Mouse (Mus musculus) macrophage (primary cell): ENCODE measurements at regions not wholly inside any gene's neighbourhood (a gene's known extent, or its start where the extent isn't known, plus 50 kb on each side); places are given as distances from the start of the nearest gene placed in this dataset.

ENCODE experiments used
- H3K27ac ChIP-seq: fragments of 350-480 bp; formaldehyde crosslinking; 2 replicates; pipeline ENCODE4 v1.9.0; 2021
- H3K36me3 ChIP-seq: fragments of 350-480 bp; formaldehyde crosslinking; 2 replicates; pipeline ENCODE4 v1.9.0; 2021; ENCODE audit errors: inconsistent target
- H3K4me3 ChIP-seq: fragments of 350-480 bp; formaldehyde crosslinking; 2 replicates; pipeline ENCODE4 v1.9.0; 2021; ENCODE audit errors: inconsistent target
- H3K79me2 ChIP-seq: fragments of 350-480 bp; formaldehyde crosslinking; 2 replicates; pipeline ENCODE4 v1.9.0; 2021; ENCODE audit errors: inconsistent target
- WGBS: methylation state at CpG from one replicate; pipeline ENCODE4 v1.1.7; 2026; ENCODE audit warnings: inconsistent platforms; ENCODE audit not compliant: missing documents; 5-methylcytosine and 5-hydroxymethylcytosine counted together

DNA sequence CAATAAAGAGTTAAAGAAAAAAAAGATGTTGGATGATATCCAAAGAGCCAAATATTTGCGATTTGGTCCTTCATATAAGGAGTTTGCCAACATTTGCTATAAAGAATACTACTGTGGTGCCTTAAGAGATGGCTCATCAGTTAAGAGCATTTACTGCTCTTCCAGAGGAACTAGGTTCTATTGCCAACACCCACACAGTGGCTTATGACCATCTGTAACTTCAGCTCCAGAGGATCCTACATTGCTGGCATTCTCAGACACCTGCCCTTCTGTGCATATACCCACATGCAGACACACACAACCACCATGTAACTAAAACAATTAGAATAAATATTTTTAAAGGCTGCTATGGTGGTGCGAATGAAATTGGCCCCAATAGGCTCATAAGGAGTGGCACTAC, 131.7 kb downstream of the Mex3b start:
- Histone ChIP-seq H3K4me3 (no peak overlapping the region), H3K36me3 (no peaks in the 10 kb centered on the region), H3K79me2 (no peaks in the 10 kb centered on the region), H3K27ac (no peak overlapping the region)
- 95% methylated on average over 2 of the region's 2 CpGs for WGBS

DNA sequence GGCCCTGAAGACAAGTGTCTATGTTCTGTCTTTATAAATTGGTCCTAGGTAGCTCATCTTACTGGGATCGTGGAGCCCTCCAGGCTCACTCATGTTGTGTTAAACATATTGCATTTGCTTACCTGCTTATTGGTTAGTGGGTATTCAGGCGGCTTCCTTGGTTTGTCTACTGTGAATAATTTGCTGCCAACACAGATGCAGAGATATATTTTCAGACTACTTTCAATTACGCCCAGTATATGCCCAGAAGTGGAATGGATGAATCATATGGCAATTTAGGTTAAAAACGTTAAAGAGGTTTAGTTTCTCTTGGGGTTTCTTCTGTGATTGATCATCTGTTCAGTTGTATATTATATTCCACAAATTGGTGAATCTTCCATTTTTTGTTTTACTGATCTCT, 140.4 kb downstream of the Mex3b start:
- 93% methylated on average over 4 of the region's 4 CpGs for WGBS
- Histone ChIP-seq H3K27ac (no peak overlapping the region), H3K4me3 (no peak overlapping the region), H3K36me3 (no peaks in the 10 kb centered on the region), H3K79me2 (no peaks in the 10 kb centered on the region)

DNA sequence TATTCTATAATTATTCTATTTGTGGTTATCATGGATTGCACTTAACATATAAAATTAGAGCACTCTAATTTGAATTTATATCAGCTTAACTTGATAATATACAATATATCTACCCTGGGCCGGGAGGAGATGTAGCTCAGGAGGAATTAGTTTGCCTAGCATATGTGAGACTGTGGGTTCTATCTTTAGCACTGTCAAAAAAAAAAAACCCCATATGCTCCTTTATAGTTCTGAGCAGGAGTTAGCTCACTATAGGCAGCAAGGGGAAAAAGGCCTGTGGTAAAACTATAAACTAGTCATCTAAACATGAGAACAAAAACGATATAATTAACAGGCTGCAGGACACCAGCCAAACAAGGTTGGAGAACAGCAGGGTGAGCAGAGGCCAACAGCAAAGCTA, 145.0 kb downstream of the Mex3b start:
- WGBS = 92% methylated on average over 2 of the region's 2 CpGs
- H3K27ac ChIP-seq = no peak overlapping the region
- H3K36me3 ChIP-seq = no peaks in the 10 kb centered on the region
- H3K79me2 ChIP-seq = no peaks in the 10 kb centered on the region
- no peak overlapping the region for H3K4me3 ChIP-seq

DNA sequence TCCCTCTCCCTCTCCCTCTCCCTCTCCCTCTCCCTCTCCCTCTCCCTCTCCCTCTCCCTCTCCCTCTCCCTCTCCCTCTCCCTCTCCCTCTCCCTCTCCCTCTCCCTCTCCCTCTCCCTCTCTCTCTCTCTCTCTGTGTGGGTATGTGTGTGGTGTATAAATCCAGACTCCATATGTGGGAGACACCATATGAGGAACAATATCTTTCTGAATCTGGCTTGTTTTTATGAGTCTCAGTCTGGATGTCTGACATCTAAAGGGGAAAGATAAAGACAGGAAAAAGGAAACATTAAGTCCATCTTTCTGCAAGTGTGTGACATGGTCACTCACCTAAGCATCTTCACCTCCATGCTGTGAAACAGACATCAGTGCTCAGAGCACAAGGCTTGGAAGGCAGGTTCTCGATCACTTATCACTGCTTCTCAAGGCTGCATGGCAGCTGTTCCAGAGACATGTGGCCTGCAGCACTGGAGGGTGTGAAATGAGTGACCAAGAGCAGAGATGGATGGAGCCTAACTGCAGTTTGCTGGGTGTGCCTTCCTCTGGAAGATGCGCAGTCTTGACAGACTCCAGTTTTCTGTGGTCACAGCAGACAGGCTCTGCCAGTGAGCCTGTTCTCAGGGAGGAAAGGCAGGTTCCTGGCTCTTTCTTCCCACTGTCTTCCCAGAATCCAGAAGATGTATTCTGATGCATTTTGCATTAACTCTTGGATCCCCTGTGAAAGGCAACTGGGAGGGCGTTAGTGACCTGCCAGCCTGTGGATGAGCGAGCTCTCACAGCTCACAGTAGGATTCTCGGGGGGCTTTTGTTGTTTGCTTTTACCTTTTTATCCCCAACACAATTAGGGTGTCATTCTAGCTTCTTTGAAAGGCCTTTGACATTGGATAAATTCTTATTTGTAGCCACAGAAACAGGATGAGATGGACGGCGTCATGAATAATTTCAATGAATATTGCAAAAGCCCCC, 147.9 kb downstream of the Mex3b start:
- H3K4me3 ChIP-seq = no peak overlapping the region
- H3K79me2 ChIP-seq = no peaks in the 10 kb centered on the region
- no peak overlapping the region for H3K27ac ChIP-seq
- WGBS = 91% methylated on average over 7 of the region's 7 CpGs
- no peaks in the 10 kb centered on the region for H3K36me3 ChIP-seq

DNA sequence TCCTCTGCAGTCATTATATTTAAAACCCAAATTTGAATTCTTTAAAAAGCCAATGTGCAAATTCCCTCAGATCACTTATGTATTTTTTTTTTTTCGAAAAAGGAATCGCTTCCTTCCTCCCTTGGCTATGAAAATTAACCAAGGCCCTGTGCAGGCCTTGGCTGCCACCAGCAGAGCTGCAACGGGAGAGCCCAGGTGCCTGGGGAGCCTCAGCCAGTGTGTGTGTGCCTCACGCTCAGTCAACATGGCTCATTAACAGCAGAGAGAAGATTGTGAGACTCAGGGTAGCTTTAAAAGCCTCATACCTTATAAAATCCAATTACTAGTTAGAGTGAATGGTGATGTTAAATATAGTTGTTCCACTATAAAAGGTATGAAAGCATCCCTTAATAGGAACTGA, 148.6 kb downstream of the Mex3b start:
- WGBS = 69% methylated on average over 4 of the region's 4 CpGs
- Histone ChIP-seq H3K4me3 (no peak overlapping the region), H3K36me3 (no peaks in the 10 kb centered on the region), H3K27ac (no peak overlapping the region), H3K79me2 (no peaks in the 10 kb centered on the region)

DNA sequence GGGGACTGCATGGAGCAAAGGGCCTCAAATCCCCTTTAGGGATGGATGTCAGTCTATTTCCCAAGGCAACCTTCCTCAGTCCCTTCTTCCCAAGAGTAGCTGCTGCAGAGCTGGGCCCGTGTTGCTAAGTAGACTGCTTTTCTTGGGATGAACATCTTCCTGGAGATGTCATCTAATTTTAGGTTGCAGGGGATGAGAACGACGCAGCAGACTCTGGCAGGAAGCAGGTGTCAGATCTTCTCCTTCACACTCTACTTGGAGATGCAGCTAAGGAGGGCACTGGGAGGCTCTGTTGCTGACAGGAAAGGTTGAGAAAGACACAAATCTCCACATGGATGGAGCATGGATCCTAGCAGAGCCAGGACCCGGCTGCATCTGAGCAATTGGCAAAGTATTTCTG, 149.4 kb downstream of the Mex3b start:
- WGBS = 62% methylated on average over 4 of the region's 4 CpGs
- Histone ChIP-seq H3K36me3 (no peaks in the 10 kb centered on the region), H3K27ac (no peak overlapping the region), H3K79me2 (no peaks in the 10 kb centered on the region), H3K4me3 (no peak overlapping the region)

DNA sequence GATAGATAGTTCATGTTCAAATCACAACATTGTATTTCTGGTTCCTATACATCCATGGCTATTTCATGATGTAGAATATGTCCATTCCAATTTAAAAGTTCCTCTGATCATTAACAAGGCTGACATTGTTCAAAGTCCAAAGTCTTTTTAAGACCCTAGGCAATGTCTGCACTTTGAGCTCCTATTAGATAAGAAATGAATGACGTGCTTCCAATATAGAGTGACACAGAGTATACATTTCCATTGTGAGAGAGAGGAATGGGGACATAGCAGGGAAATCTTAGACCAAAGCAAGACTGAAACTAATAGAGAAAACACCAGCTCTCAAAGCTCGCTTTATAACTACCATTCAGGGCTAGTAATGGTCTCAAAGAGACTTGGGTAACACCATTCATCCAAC, 153.5 kb downstream of the Mex3b start:
- no peak overlapping the region for H3K4me3 ChIP-seq
- 93% methylated on average over 2 of the region's 2 CpGs for WGBS
- H3K79me2 ChIP-seq = no peaks in the 10 kb centered on the region
- H3K27ac ChIP-seq = no peak overlapping the region
- no peaks in the 10 kb centered on the region for H3K36me3 ChIP-seq

DNA sequence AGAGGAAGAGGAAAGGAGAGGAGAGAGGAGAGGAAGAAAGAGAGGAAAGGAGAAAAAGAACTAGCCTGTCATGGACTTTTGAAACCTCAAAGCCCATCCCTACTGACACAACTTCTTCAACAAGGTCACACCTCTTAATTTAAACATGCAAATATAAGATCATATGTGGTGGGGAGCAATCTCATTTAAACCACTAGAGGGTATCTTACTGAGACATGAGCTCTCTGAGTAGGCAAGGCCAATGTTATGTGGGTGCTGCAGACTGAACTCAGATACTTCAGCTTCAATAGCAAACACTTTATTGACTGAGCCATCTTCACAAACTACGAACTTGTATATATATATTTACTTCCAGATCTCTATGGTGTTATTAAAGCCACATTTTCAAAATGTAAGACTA, 156.9 kb downstream of the Mex3b start:
- Histone ChIP-seq H3K79me2 (no peaks in the 10 kb centered on the region), H3K4me3 (no peak overlapping the region), H3K36me3 (no peaks in the 10 kb centered on the region), H3K27ac (no peak overlapping the region)
- 100% methylated on average over 1 of the region's 1 CpGs for WGBS

DNA sequence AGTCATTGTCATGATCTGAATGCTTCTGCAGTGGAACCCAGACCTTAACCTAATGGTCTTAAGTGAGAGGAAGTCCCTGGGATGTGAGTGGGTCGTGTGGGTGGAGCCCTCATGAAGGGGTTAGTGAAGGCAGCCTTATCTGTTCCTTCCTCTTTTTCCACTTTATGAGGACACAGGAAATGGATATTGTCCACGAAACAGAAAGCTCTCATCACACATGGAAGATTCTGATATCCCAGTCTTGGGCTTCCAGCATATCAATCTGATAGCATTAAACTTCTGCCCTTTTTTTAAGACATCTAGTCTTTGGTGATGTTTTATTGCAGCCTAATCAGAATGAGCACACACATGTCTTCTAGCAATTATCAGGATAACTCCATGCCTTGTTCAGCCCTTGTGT, 164.0 kb downstream of the Mex3b start:
- no peaks in the 10 kb centered on the region for H3K79me2 ChIP-seq
- no peaks in the 10 kb centered on the region for H3K36me3 ChIP-seq
- no peak overlapping the region for H3K4me3 ChIP-seq
- 28% methylated on average over 2 of the region's 2 CpGs for WGBS
- no peak overlapping the region for H3K27ac ChIP-seq

DNA sequence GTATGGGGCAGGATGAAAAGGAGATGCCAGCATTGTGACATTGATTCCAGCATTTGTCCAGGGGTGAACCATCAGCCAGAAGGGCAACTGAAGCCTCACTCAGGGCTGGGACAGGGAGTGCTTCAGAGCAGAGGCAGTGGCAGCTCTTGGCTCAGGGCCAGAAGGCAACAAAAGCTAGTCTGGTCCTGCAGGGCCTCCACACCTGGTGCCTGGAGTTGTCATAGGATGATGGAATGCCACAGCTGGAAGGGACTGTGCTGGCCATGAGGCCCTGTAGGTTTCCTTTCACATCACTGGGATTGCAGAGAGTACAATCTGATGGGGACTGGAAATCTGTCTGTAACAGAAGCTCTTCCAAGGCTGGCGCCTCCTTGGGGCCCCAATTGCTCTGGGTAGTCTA, 164.9 kb downstream of the Mex3b start:
- Histone ChIP-seq H3K4me3 (no peak overlapping the region), H3K79me2 (no peaks in the 10 kb centered on the region), H3K36me3 (no peaks in the 10 kb centered on the region), H3K27ac (no peak overlapping the region)
- 100% methylated on average over 1 of the region's 1 CpGs for WGBS

DNA sequence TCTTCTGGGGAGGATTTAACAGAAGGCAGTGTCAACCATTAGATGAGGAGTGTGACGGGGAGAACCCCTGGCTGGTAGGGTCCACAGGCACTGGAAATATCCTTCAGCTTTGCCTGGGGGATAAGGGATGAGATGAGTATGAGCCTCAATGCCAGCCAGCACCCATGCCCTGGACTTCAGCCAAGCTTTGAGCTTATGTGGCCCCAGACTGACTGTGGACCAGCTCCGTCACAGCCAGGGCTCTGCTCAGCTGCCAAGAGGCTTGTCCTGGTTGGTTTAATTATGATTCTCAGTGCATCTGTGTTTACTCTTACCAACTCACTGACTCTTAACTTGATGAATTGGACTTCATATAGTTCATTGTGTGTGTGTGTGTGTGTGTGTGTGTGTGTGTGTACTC, 165.8 kb downstream of the Mex3b start:
- Histone ChIP-seq H3K27ac (no peak overlapping the region), H3K79me2 (no peaks in the 10 kb centered on the region), H3K36me3 (no peaks in the 10 kb centered on the region), H3K4me3 (no peak overlapping the region)
- WGBS = 97% methylated on average over 2 of the region's 2 CpGs

DNA sequence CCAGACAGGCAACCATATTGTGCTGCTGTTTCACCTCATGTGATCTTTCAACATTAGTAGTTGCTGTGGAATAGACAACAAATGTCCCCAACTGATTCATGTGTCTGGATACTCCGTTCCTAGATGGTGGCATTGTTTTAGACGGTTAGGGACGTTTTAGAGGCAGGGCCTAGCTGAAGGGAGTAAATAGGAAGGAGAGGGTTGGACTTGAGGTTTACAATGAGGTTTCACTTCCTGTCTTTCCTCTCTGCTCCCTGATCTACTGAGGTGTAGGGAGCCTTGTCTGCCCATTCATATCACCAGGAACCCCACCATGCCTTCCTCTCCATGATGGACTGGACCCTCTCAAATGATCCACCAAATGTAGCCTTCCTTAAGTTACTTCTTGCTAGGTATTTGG, 168.1 kb downstream of the Mex3b start:
- no peaks in the 10 kb centered on the region for H3K36me3 ChIP-seq
- H3K4me3 ChIP-seq = no peak overlapping the region
- 28% methylated on average over 3 of the region's 3 CpGs for WGBS
- H3K27ac ChIP-seq = no peak overlapping the region
- H3K79me2 ChIP-seq = no peaks in the 10 kb centered on the region

DNA sequence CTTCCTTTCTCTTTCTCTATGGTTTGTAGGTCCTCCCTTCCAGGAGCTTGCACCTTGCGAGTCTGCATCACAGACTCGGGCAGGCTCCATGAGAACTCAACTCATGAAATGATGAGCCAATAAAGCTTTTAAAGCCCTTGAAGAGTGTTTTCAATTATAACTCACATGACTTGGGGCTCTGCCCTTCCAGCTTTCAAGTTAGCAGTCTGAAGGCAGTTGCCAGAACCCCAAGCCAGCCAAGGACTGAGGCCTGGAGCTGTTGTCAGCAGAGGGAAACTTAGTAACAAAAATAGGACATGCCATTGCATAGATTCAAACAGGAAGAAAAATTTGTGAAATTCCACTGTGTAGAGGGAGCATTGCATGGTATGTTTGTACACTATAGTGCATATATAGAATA, 169.3 kb downstream of the Mex3b start:
- H3K27ac ChIP-seq = no peak overlapping the region
- 94% methylated on average over 2 of the region's 2 CpGs for WGBS
- no peaks in the 10 kb centered on the region for H3K36me3 ChIP-seq
- no peak overlapping the region for H3K4me3 ChIP-seq
- H3K79me2 ChIP-seq = no peaks in the 10 kb centered on the region

DNA sequence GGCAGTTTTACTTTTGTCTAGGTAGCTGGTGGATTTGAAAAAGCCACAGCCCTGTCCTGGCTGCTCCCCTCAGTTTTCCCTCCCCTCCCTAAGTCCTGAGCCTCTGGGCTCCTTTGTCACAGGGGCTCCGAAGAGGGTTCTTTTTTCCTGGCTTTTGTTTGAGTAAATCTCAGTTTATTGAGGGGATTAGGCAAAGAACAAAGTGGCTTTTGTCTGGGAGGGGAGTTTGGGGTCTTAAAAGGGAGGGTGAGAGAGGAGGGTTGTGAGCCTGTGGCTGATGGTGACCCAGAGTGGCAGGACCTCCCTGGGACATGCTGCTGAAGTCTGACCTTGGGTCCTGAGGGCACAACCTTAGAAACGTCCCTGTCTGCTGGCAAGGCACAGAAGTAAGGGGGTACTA, 170.0 kb downstream of the Mex3b start:
- Histone ChIP-seq H3K4me3 (no peak overlapping the region), H3K36me3 (no peaks in the 10 kb centered on the region), H3K79me2 (no peaks in the 10 kb centered on the region), H3K27ac (no peak overlapping the region)
- WGBS = 61% methylated on average over 2 of the region's 2 CpGs

DNA sequence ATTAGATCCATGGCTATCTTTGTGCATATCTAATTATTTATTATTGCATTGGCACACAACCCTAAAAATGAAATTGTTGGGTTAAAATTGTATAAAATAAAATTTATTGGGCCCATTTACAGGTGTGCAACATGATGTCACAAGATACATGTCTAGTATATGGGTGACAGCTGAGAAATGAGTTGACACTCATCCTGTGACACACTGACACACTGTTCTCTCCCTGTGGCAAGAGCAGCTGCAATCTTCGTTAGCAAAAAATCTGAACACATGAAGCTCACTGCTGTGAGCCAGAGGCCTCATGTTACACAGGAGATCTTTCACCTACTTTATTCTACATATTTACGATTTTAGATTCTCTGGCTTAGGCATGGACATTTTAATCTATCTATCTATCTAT, 170.6 kb downstream of the Mex3b start:
- H3K79me2 ChIP-seq = no peaks in the 10 kb centered on the region
- no peak overlapping the region for H3K4me3 ChIP-seq
- no peaks in the 10 kb centered on the region for H3K36me3 ChIP-seq
- H3K27ac ChIP-seq = no peak overlapping the region
- WGBS = 94% methylated on average over 2 of the region's 2 CpGs

DNA sequence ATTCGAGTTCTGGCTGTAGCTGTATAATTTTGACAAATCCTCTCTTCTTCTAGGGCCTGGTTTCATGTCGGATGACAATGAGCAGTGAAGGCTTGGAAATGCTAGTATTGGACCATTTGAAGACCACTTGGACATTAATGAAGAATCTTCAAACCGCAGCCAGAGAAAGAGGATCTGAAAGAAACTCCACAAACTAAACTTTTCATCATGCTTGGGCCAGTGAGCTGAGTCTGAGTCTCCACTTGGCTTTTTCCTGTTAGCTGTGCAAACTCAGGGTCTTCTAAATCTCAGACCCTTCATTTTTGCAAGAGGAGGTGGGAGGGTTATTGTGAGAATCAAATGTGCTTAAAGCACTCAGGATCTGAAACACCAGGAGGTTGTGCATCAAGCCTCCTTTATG, 176.6 kb downstream of the Mex3b start:
- H3K36me3 ChIP-seq = no peaks in the 10 kb centered on the region
- H3K79me2 ChIP-seq = no peaks in the 10 kb centered on the region
- 79% methylated on average over 3 of the region's 3 CpGs for WGBS
- H3K4me3 ChIP-seq = no peak overlapping the region
- no peak overlapping the region for H3K27ac ChIP-seq
